In genomic region chr7:16894279-16894678, GRCm38 (mm10) we compare ENCODE assay signal across 8 mouse cellular contexts. TPM values are rescaled to one million over a fixed set of nuclear protein-coding genes. Genes with fewer than 3 reads are reported as not detected.
DNase-seq lines count a peak whose midpoint lies in the region; ATAC-seq and TF ChIP-seq lines count a peak whose summit lies in the region.
"Had no signal": no experiment of that assay in that cellular context is flagged by ENCODE, and none has a peak within 500 bp of the region (broad histone marks: within the 10 kb centered on the region; RNA-seq: fewer than 3 reads in every experiment).

No protein-coding gene starts in this region.

- TF ChIP-seq CTCF in left cerebral cortex, adult 2 months (IDR thresholded peaks at IDR 0.05), result no peak

- peaks cover 15% of the 10 kb centered on the region for H3K4me1 ChIP-seq in liver, embryonic 11.5 days (replicated peaks; ENCODE audit: control insufficient read depth, insufficient read depth, low read length)
- H3K4me1 ChIP-seq in forebrain, embryonic 11.5 days (replicated peaks; ENCODE audit: control insufficient read depth, insufficient read depth, low read length), result peaks cover 24% of the 10 kb centered on the region
- H3K4me1 ChIP-seq in intestine, embryonic 16.5 days (ENCODE audit: control insufficient read depth, insufficient read depth, low read length), result peaks cover 33% of the 10 kb centered on the region

- H3K4me2 ChIP-seq in liver, embryonic 11.5 days, result peak overlapping the region; percentile 56; the same call in 1 of the 2 replicates
- peak overlapping the region; percentile 53 for H3K4me2 ChIP-seq in forebrain, embryonic 11.5 days (ENCODE audit: low read depth, low read length, severe bottlenecking)
- H3K4me2 ChIP-seq in intestine, embryonic 16.5 days (ENCODE audit: low read depth, low read length), result peak overlapping the region; percentile 58; the same call in 1 of the 2 replicates

- 6% methylated on average over 4 of the region's 4 CpGs for WGBS in liver, embryonic 11.5 days
- 0% methylated on average over 4 of the region's 4 CpGs for WGBS in forebrain, embryonic 11.5 days
- 21% methylated on average over 4 of the region's 4 CpGs for WGBS in intestine, embryonic 16.5 days

- H3K36me3 ChIP-seq in liver, embryonic 11.5 days (ENCODE audit: control insufficient read depth, insufficient read depth, low read length), result no peaks in the 10 kb centered on the region
- H3K36me3 ChIP-seq in forebrain, embryonic 11.5 days (ENCODE audit: control insufficient read depth, insufficient read depth, low read length), result no peaks in the 10 kb centered on the region
- H3K36me3 ChIP-seq in intestine, embryonic 16.5 days (ENCODE audit: control insufficient read depth, insufficient read depth, low read length), result no peaks in the 10 kb centered on the region

- DNase-seq in liver, embryonic 11.5 days (ENCODE audit: low spot score), result no peak
- DNase-seq in liver, result no peak
- DNase-seq in forebrain, embryonic 11.5 days (ENCODE audit: low spot score), result peak; percentile 78
- peak; percentile 90 for DNase-seq in retina, postnatal 1 day
- DNase-seq in left cerebral cortex, adult 2 months (ENCODE audit: extremely low spot score in 1 of 2, low spot score in 2 of 2), result no peak

- H3K9ac ChIP-seq in liver, embryonic 11.5 days (ENCODE audit: low read depth, low read length), result no peak overlapping the region
- H3K9ac ChIP-seq in forebrain, embryonic 11.5 days (ENCODE audit: low read length), result no peak overlapping the region
- peak overlapping the region; percentile 19; the same call in 1 of the 2 replicates for H3K9ac ChIP-seq in intestine, embryonic 16.5 days (ENCODE audit: low read depth, low read length)

- intact Hi-C loops in left cerebral cortex, adult 2 months (cut with DNase I), result no loop called here

- H3K27me3 ChIP-seq in liver, embryonic 11.5 days (replicated peaks; ENCODE audit: control insufficient read depth, insufficient read depth, low read length), result peaks cover 45% of the 10 kb centered on the region
- peaks cover 28% of the 10 kb centered on the region for H3K27me3 ChIP-seq in forebrain, embryonic 11.5 days (ENCODE audit: control insufficient read depth, insufficient read depth, low read length)
- H3K27me3 ChIP-seq in intestine, embryonic 16.5 days (replicated peaks; ENCODE audit: control insufficient read depth, insufficient read depth, low read length), result peaks cover 23% of the 10 kb centered on the region

- H3K9me3 ChIP-seq in liver, embryonic 11.5 days (ENCODE audit: control insufficient read depth, low read length), result no peaks in the 10 kb centered on the region
- H3K9me3 ChIP-seq in forebrain, embryonic 11.5 days (ENCODE audit: control insufficient read depth, low read length), result no peaks in the 10 kb centered on the region
- H3K9me3 ChIP-seq in intestine, embryonic 16.5 days (ENCODE audit: control insufficient read depth, low read length), result no peaks in the 10 kb centered on the region

- H3K27ac ChIP-seq in liver, embryonic 11.5 days (ENCODE audit: low read depth, low read length), result no peak overlapping the region
- peak overlapping the region; percentile 46; the same call in 1 of the 2 replicates for H3K27ac ChIP-seq in forebrain, embryonic 11.5 days (ENCODE audit: low read depth, low read length)
- H3K27ac ChIP-seq in intestine, embryonic 16.5 days (ENCODE audit: low read length), result no peak overlapping the region
- no peak overlapping the region for H3K27ac ChIP-seq in left cerebral cortex, adult 2 months

- ATAC-seq in liver, embryonic 11.5 days (replicated peaks; ENCODE audit: low FRiP score), result no peak
- ATAC-seq in forebrain, embryonic 11.5 days (replicated peaks; ENCODE audit: low FRiP score), result peak; percentile 68
- no peak for ATAC-seq in intestine, embryonic 16.5 days
- ATAC-seq in erythroid progenitor cell, adult 5-6 weeks (replicated peaks; ENCODE audit: low FRiP score, poor library complexity, severe bottlenecking), result no peak

- H3K4me3 ChIP-seq in liver, embryonic 11.5 days (ENCODE audit: low read depth, low read length), result no peak overlapping the region
- H3K4me3 ChIP-seq in forebrain, embryonic 11.5 days (ENCODE audit: low read depth, low read length), result peak overlapping the region; percentile 19; the same call in 1 of the 2 replicates
- no peak overlapping the region for H3K4me3 ChIP-seq in intestine, embryonic 16.5 days (ENCODE audit: low read length)
- H3K4me3 ChIP-seq in left cerebral cortex, adult 2 months, result no peak overlapping the region

RNA-seq across cellular contexts. Expression of gene Gng8, which starts 2.7 kb away (rescaled TPM):
- polyA plus RNA-seq in liver, embryonic 11.5 days (2014; fragmentation: Nextera tagmentation; extraction: Ambion mirVana), result 1.8 and 3.3 TPM in 2 replicates
- 7.3 and 7.4 TPM in 2 replicates for polyA plus RNA-seq in forebrain, embryonic 11.5 days (2014; fragmentation: Nextera tagmentation; extraction: Ambion mirVana)
- polyA plus RNA-seq in intestine, embryonic 16.5 days (2015; fragmentation: Nextera tagmentation; extraction: Ambion mirVana), result 7.8 and 9.2 TPM in 2 replicates
- not detected in 2 replicates for total RNA-seq in erythroid progenitor cell, adult 5-6 weeks (2015; ENCODE audit: low replicate concordance)
- total RNA-seq in erythroid progenitor cell, adult 5-6 weeks (2017; ENCODE audit: low replicate concordance), result not detected in 2 replicates
- total RNA-seq in left cerebral cortex, adult 2 months (2021), result 1 to 10 TPM; 1.8 to 2.7 TPM

RNA-seq across cellular contexts. Expression of gene Ptgir, which starts 12.0 kb away (rescaled TPM):
- 1.2 and 1.3 TPM in 2 replicates for polyA plus RNA-seq in liver, embryonic 11.5 days (2014; fragmentation: Nextera tagmentation; extraction: Ambion mirVana)
- polyA plus RNA-seq in forebrain, embryonic 11.5 days (2014; fragmentation: Nextera tagmentation; extraction: Ambion mirVana), result 0.11 and 0.39 TPM in 2 replicates
- polyA plus RNA-seq in intestine, embryonic 16.5 days (2015; fragmentation: Nextera tagmentation; extraction: Ambion mirVana), result 2.5 and 3.2 TPM in 2 replicates
- 0.36 and 6.7 TPM in 2 replicates for total RNA-seq in erythroid progenitor cell, adult 5-6 weeks (2015; ENCODE audit: low replicate concordance)
- 1.9 and 2.0 TPM in 2 replicates for total RNA-seq in erythroid progenitor cell, adult 5-6 weeks (2017; ENCODE audit: low replicate concordance)
- total RNA-seq in left cerebral cortex, adult 2 months (2021), result under 1 TPM; 0.11 to 0.21 TPM
- polyA plus RNA-seq: Patski had no signal

RNA-seq across cellular contexts. Expression of gene Dact3, which starts 19.2 kb away (rescaled TPM):
- 2.5 and 2.6 TPM in 2 replicates for polyA plus RNA-seq in liver, embryonic 11.5 days (2014; fragmentation: Nextera tagmentation; extraction: Ambion mirVana)
- polyA plus RNA-seq in forebrain, embryonic 11.5 days (2014; fragmentation: Nextera tagmentation; extraction: Ambion mirVana), result 4.8 and 7.0 TPM in 2 replicates
- 1.6 and 1.7 TPM in 2 replicates for polyA plus RNA-seq in intestine, embryonic 16.5 days (2015; fragmentation: Nextera tagmentation; extraction: Ambion mirVana)
- not detected in 2 replicates for total RNA-seq in erythroid progenitor cell, adult 5-6 weeks (2015; ENCODE audit: low replicate concordance)
- total RNA-seq in erythroid progenitor cell, adult 5-6 weeks (2017; ENCODE audit: low replicate concordance), result not detected in 2 replicates
- total RNA-seq in left cerebral cortex, adult 2 months (2021), result 100 to 1,000 TPM; 188 to 196 TPM

RNA-seq across cellular contexts. Expression of gene Calm3, which starts 29.6 kb away (rescaled TPM):
- polyA plus RNA-seq in liver, embryonic 11.5 days (2014; fragmentation: Nextera tagmentation; extraction: Ambion mirVana), result 147 and 169 TPM in 2 replicates
- polyA plus RNA-seq in forebrain, embryonic 11.5 days (2014; fragmentation: Nextera tagmentation; extraction: Ambion mirVana), result 276 and 285 TPM in 2 replicates
- 163 and 171 TPM in 2 replicates for polyA plus RNA-seq in intestine, embryonic 16.5 days (2015; fragmentation: Nextera tagmentation; extraction: Ambion mirVana)
- 131 and 141 TPM in 2 replicates for total RNA-seq in erythroid progenitor cell, adult 5-6 weeks (2015; ENCODE audit: low replicate concordance)
- 258 and 325 TPM in 2 replicates for total RNA-seq in erythroid progenitor cell, adult 5-6 weeks (2017; ENCODE audit: low replicate concordance)
- total RNA-seq in left cerebral cortex, adult 2 months (2021), result 1,000 to 10,000 TPM; 1,732 to 1,834 TPM

RNA-seq across cellular contexts. Expression of gene Pnmal2, which starts 50.2 kb away (rescaled TPM):
- 0.58 and 0.80 TPM in 2 replicates for polyA plus RNA-seq in liver, embryonic 11.5 days (2014; fragmentation: Nextera tagmentation; extraction: Ambion mirVana)
- polyA plus RNA-seq in forebrain, embryonic 11.5 days (2014; fragmentation: Nextera tagmentation; extraction: Ambion mirVana), result 12.3 and 13.0 TPM in 2 replicates
- polyA plus RNA-seq in intestine, embryonic 16.5 days (2015; fragmentation: Nextera tagmentation; extraction: Ambion mirVana), result 4.9 and 5.4 TPM in 2 replicates
- not detected in 2 replicates for total RNA-seq in erythroid progenitor cell, adult 5-6 weeks (2015; ENCODE audit: low replicate concordance)
- total RNA-seq in erythroid progenitor cell, adult 5-6 weeks (2017; ENCODE audit: low replicate concordance), result not detected in 2 replicates
- 100 to 1,000 TPM; 304 to 311 TPM for total RNA-seq in left cerebral cortex, adult 2 months (2021)

Comparison
In these comparisons a context has a peak if more than half of its experiments do, and no peak if none do; other contexts are left out.
1. DNase-seq: peak in forebrain, embryonic 11.5 days (single experiment) and retina, postnatal 1 day (single experiment); none in liver, embryonic 11.5 days (single experiment), liver (single experiment) and left cerebral cortex, adult 2 months (0 of 2).
2. Peak in every context shown above with its lines, with median percentiles within 50 percentile points of each other: H3K4me2 ChIP-seq.